Mouse (Mus musculus): ENCODE data around the gene H2afv. TPM values are rescaled to one million over a fixed set of nuclear protein-coding genes. Genes with fewer than 3 reads are reported as not detected.
"Not testable (repeated sequence)": the region's sequence is repeated elsewhere in the genome, so short reads cannot be mapped to it uniquely, and the experiment has no call there.

H2afv gene
- polyA plus RNA-seq, 1 experiment from 2014 or later: 429 TPM

DNA sequence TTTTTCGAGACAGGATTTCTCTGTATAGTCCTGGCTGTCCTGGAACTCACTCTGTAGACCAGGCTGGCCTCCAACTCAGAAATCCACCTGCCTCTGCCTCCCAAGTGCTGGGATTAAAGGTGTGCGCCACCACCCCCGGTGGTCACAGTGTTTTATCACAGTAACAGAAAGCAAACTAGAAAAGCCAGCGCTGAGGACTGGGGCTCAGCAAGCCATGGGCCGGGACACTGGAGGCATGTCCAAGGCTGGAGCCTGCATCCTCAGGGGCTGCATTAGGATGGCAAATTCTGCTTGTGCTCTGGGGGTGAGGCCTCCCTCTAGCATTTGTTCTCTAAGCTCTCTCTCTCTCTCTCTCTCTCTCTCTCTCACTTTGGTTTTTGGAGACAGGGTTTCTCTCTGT is 33.5 kb downstream of the H2afv start:
- not testable (repeated sequence) for ATAC-seq, H3K9ac ChIP-seq
- 91% methylated on average over 5 of the region's 5 CpGs for WGBS

DNA sequence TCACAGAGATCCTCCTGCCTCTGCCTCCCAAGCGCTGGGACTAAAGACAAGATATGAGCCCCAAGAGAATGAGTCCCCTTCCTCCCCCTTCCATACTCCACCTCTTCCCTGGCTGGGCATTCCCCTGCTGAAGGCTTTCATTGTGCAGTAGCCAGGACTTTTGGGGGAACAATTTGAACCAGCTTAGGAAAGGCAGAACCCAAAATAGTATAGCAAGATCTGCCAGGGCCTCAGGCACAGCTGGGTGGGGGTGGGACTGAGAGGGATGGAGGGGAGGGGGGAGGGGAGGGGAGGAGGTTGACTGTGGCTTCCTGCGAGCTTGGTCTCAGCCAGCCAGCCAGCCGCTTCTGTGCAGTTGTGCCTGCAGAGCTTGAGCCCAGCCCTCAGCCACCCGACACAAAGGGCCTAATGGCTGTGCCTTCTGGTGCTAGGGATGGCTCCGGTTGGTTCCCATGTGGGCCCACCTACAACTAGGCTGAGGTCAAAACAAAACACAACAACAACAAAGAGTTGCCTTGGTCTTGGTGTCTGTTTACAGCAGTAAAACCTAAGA is 34.1 kb downstream of the H2afv start:
- Histone ChIP-seq H3K9me3 (no peaks in the 10 kb centered on the region), H3K4me2 (replicated peaks) (no peak overlapping the region), H3K4me3 (replicated peaks) (no peak overlapping the region), H3K27me3 (replicated peaks) (no peaks in the 10 kb centered on the region), H3K4me1 (replicated peaks) (peaks cover 25% of the 10 kb centered on the region), H3K27ac (no peak overlapping the region), H3K36me3 (peaks cover 3% of the 10 kb centered on the region; the same call in 1 of the 2 replicates), H3K9ac (no peak overlapping the region)
- no peak for ATAC-seq
- 53% methylated on average over 5 of the region's 5 CpGs for WGBS

More for the DNA sequence above, 33.5 kb downstream of the H2afv start:
- H3K36me3 ChIP-seq; H3K27ac ChIP-seq; H3K27me3 ChIP-seq (replicated peaks); H3K4me2 ChIP-seq (replicated peaks); H3K4me3 ChIP-seq (replicated peaks); H3K9me3 ChIP-seq: not testable (repeated sequence)
- peaks cover 18% of the 10 kb centered on the region for H3K4me1 ChIP-seq (replicated peaks)

DNA sequence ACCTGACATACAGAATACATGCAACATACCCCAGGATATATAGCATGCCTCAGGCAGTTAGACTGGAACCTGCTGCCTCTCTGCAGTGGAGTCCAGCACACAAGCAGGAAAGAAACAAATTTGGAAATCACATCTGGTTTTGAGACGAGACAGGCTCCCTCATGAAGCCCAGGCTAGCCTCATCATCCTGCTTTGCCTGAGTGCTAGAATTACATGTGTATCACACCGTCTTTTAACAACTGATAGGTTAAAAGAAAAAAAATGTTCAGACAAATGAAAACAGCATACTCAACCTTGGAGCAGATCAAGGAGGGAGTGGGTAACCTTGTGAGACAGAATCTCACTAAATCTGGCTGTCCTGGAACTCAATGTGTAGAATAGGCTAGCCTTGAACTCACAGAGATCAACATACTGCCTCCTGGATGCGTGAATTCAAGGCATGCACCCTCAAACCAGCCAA is 37.1 kb downstream of the H2afv start:
- WGBS: 82% methylated on average over 3 of the region's 3 CpGs
- H3K4me3 ChIP-seq (replicated peaks): no peak overlapping the region
- H3K27me3 ChIP-seq (replicated peaks): no peaks in the 10 kb centered on the region
- H3K4me1 ChIP-seq (replicated peaks): peaks cover 30% of the 10 kb centered on the region
- ATAC-seq: no peak
- H3K9me3 ChIP-seq: no peaks in the 10 kb centered on the region
- no peak overlapping the region for H3K9ac ChIP-seq
- H3K4me2 ChIP-seq (replicated peaks): no peak overlapping the region
- peaks cover 29% of the 10 kb centered on the region for H3K36me3 ChIP-seq
- no peak overlapping the region for H3K27ac ChIP-seq

DNA sequence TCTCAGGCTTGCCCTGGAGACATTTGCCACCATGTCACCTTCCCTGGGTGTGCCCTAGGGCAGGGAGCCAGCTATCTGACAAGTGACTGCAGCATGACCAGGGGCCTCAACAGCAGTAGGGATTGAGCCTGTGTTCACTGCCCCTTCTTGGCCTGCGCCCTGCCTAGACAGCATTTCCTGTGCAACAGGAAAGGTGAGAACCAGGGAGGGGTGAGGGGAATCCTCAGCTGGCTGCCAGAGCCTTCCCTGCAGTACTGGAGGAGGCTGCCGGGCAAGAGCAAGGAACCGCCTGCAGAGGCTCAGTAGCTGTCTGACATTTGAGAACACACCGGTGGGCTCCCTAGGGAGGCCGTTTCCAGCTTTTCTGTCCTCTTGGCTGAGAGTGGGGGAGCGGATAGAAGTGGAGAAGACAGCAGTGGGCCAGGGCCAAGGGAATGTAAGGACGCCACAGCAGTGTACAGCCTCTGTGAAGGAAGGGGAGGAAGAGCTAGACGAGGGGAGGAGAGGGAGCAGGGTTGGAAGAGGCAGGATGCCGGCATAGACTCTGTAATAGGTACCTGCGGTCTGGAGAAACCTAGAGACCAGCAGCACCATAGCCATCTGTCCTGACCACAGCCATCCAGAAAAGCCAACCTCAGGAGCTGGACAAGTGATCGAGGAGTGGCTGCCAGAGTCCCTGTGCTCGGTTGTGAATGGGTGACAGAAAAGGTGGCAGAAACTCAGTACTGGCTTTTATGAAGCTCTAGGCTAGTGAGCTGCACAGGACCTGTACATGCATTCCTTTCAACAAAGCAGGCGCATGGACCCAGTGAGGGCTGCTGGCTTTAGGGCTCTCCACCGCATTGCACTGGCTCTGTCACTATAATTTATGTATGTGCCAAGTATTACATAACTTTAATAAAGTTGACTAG is 37.7 kb downstream of the H2afv start:
- H3K4me1 ChIP-seq (replicated peaks): peaks cover 30% of the 10 kb centered on the region
- H3K4me2 ChIP-seq (replicated peaks): 0 out of 2 replicates have a peak overlapping the region, but pooled peaks have one; percentile 16
- H3K9me3 ChIP-seq: no peaks in the 10 kb centered on the region
- H3K4me3 ChIP-seq (replicated peaks): no peak overlapping the region
- H3K9ac ChIP-seq: 0 out of 2 replicates have a peak overlapping the region, but pooled peaks have one; percentile 6
- peaks cover 35% of the 10 kb centered on the region for H3K36me3 ChIP-seq
- peak overlapping the region; percentile 79 for H3K27ac ChIP-seq
- ATAC-seq: peak; percentile 63
- WGBS: 37% methylated on average over 14 of the region's 14 CpGs
- no peaks in the 10 kb centered on the region for H3K27me3 ChIP-seq (replicated peaks)

DNA sequence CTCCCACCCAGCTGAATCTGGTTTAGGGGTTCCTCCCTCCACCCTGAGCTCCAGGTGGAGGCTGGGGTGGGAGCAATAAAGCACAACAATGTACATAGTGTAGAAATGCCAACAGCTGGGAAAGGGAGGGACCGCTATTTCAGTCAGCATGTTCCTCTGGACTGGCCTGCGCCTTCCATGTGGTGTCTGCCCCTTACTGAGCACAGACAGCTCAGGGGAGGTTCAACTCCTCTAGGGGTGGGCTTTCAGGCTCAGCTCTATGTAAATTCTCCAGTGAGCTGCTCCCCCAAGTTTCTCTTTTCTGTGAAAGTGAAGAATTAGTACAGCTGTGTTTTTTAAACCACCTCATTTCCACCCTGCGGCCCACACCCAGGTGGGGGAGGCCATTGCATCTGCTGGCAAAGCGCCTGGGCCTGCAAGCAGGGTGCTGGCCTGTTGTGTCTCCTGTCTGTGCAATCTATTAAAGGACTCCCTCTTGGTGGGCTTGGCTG is 38.6 kb downstream of the H2afv start:
- peak overlapping the region; percentile 79 for H3K27ac ChIP-seq
- no peaks in the 10 kb centered on the region for H3K27me3 ChIP-seq (replicated peaks)
- peaks cover 30% of the 10 kb centered on the region for H3K4me1 ChIP-seq (replicated peaks)
- H3K9ac ChIP-seq: 0 out of 2 replicates have a peak overlapping the region, but pooled peaks have one; percentile 6
- peaks cover 41% of the 10 kb centered on the region for H3K36me3 ChIP-seq
- WGBS: 54% methylated on average over 4 of the region's 4 CpGs
- H3K4me2 ChIP-seq (replicated peaks): no peak overlapping the region
- H3K4me3 ChIP-seq (replicated peaks): no peak overlapping the region
- ATAC-seq: 0 out of 2 replicates have a peak, but pooled peaks have one; percentile 35
- H3K9me3 ChIP-seq: no peaks in the 10 kb centered on the region

DNA sequence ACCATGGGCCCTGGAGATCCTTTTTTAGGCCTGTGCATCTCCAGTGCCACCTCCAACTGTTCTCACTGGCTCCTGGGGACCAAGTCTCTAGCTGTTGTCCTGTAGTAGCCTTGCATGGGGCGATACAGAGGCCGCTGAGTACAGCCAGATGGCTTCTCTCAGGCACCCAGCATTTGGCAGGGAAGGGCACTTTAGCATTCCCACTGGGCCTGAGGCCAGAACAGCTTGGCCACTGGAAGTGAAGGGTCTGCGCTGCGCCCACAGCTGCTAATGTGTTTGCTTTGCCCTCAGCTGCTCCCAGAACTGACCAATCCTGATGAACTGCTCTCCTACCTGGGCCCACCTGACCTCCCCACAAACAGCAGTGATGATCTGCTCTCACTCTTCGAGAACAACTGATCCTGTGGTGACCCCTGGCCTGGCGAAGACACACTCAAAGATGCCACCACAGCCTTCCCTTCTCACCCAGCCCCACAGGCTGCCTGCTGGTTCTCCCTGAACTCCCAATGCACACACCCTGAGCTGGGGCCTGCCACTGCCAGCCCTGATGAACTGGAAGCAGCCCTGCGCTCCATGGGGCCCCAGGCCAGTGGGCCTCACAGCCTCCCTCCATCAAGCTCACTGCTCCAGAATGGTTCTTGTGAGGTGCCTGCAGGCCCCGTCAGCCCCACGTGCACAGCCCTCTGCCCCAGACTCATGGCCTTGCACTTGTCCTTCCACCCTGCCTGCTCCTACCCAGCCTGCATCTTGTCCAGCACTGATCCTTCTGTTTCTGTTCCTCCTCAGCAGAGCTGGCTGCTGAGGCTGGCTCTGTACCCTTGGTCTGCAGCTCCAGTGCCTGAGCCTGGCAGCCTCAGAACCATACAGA is 39.3 kb downstream of the H2afv start:
- Histone ChIP-seq H3K4me2 (replicated peaks) (no peak overlapping the region), H3K4me3 (replicated peaks) (no peak overlapping the region), H3K4me1 (replicated peaks) (peaks cover 30% of the 10 kb centered on the region), H3K27me3 (replicated peaks) (no peaks in the 10 kb centered on the region), H3K9ac (0 out of 2 replicates have a peak overlapping the region, but pooled peaks have one; percentile 3), H3K36me3 (peaks cover 47% of the 10 kb centered on the region), H3K27ac (peak overlapping the region; percentile 79), H3K9me3 (no peaks in the 10 kb centered on the region)
- WGBS: 67% methylated on average over 9 of the region's 9 CpGs
- ATAC-seq: 0 out of 2 replicates have a peak, but pooled peaks have one; percentile 2

DNA sequence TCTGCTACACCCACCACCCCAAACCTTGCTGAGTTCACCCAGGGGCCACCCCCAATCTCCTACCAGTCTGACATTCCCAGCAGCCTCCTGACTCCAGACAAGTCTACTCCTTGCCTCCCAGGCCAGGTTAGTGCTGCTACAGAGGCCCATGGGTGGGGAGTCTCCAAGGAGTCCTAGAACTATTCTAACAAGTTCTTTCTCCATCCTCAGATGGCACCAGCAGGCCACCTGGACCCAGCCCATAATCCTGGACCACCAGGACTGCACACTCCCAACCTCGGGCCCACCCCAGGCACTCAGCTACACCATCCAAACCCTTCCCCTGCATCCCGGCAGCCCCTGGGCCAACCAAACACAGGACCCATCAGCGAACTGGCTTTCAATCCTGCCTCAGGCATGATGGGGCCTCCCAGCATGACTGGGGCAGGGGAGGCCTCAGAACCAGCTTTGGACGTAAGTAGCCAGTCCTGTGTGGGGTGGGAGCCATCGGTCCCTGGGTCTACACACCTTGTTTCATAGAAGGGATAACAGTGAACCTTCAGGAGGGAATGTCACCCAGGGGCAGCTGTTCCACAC is 40.3 kb downstream of the H2afv start:
- 92% methylated on average over 5 of the region's 5 CpGs for WGBS
- Histone ChIP-seq H3K36me3 (peaks cover 57% of the 10 kb centered on the region), H3K9ac (no peak overlapping the region), H3K9me3 (no peaks in the 10 kb centered on the region), H3K27me3 (replicated peaks) (no peaks in the 10 kb centered on the region), H3K4me1 (replicated peaks) (peaks cover 30% of the 10 kb centered on the region), H3K4me2 (replicated peaks) (no peak overlapping the region), H3K4me3 (replicated peaks) (no peak overlapping the region), H3K27ac (no peak overlapping the region)
- no peak for ATAC-seq

DNA sequence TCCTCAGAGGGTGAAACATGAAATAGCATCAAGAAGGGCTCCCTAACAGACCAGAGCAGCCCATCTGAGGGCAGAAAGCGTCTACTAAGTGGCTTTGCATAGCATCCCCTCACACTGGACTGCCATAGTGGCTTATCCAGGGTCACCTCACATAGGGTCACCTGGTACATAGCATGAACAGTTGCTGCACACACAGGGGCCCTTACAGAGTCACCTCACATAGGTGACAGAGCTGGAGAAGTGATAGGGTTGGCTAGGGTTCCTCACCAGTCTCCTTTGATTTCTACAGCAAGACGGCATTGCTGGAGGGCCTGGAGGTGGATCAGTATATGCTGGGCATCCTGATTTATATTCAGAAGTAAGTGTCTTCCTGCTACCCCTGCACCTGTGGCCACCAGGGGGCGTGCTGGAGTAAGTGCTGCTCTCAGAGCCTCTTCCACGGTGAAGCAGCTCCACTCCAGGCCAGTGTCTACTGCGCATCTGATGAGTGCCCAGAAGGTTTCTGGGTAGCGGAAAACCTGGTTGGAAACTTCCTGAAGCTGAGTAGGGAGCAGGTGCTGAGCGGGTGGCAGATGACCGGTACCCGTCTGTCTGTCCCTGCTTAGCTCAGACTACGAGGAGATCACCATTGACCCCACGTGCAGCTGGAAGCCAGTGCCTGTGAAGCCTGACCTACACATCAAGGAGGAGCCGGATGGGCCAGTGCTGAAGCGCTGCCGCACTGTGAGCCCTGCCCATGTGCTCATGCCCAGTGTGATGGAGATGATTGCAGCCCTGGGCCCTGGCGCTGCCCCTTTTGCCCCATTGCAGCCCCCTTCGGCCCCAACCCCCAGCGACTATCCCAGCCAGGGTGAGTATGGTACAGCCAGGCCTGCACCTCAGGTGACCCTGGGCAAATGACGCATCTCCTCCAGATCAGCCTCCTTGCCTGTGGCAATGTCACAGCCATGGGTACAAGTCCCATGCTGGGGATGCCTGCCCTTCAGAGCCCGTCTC is 41.4 kb downstream of the H2afv start:
- 85% methylated on average over 19 of the region's 19 CpGs for WGBS
- no peak overlapping the region for H3K27ac ChIP-seq

DNA sequence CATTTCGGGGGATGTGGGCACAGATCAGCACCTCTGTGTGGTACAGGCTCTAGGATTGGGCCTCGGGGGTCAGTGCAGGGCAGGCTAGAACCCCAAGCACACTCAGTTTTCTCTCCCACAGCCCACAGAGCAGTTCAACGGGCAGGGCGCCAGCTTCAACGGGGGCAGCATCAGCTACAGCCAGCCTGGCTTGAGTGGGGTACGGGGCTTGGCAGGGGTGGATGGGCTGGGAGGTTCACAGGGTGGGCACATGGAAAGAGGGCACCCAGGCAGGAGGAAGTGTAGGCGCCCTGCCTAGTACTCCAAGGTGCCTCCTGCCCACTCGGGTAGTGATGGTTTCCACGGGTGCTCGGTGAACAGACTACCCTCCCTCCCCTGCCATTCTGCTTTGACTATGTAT is 46.1 kb downstream of the H2afv start:
- Histone ChIP-seq H3K9ac (no peak overlapping the region), H3K4me3 (replicated peaks) (no peak overlapping the region), H3K27me3 (replicated peaks) (no peaks in the 10 kb centered on the region), H3K27ac (no peak overlapping the region), H3K36me3 (peaks cover 63% of the 10 kb centered on the region), H3K9me3 (no peaks in the 10 kb centered on the region), H3K4me2 (replicated peaks) (no peak overlapping the region), H3K4me1 (replicated peaks) (0 out of 2 replicates have a peak, but pooled peaks cover 2% of the 10 kb centered on the region)
- WGBS: 95% methylated on average over 10 of the region's 10 CpGs
- ATAC-seq: no peak

More for the DNA sequence above, 41.4 kb downstream of the H2afv start:
- no peaks in the 10 kb centered on the region for H3K9me3 ChIP-seq
- no peak overlapping the region for H3K4me2 ChIP-seq (replicated peaks)
- H3K4me3 ChIP-seq (replicated peaks): no peak overlapping the region
- peaks cover 30% of the 10 kb centered on the region for H3K4me1 ChIP-seq (replicated peaks)
- no peaks in the 10 kb centered on the region for H3K27me3 ChIP-seq (replicated peaks)
- peaks cover 60% of the 10 kb centered on the region for H3K36me3 ChIP-seq
- H3K9ac ChIP-seq: no peak overlapping the region
- ATAC-seq: no peak

DNA sequence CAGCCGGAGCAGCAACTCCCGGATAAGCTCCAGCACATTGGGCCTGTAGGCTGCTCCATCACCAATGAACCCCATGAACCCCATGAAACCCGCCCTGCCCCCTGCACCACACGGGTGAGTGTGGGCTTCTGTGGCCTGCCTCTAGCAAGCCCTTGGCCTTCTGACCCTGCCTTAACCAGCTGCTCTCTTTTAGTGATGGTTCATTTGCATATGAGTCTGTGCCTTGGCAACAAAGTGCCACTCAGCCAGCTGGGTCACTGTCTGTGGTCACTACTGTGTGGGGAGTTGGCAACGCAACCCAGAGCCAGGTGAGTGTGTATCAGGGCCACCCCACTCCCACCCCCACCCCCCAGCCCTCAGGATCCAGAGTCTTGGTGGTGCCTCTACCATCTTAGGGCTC is 48.7 kb downstream of the H2afv start:
- peaks cover 40% of the 10 kb centered on the region for H3K36me3 ChIP-seq
- no peak overlapping the region for H3K4me2 ChIP-seq (replicated peaks)
- H3K9ac ChIP-seq: no peak overlapping the region
- H3K9me3 ChIP-seq: no peaks in the 10 kb centered on the region
- H3K4me3 ChIP-seq (replicated peaks): no peak overlapping the region
- 85% methylated on average over 5 of the region's 5 CpGs for WGBS
- H3K27me3 ChIP-seq (replicated peaks): no peaks in the 10 kb centered on the region
- H3K27ac ChIP-seq: no peak overlapping the region
- H3K4me1 ChIP-seq (replicated peaks): peaks cover 11% of the 10 kb centered on the region; the same call in 1 of the 2 replicates
- no peak for ATAC-seq

Measured in intestine, embryonic 15.5 days (tissue).